Mouse (Mus musculus) kidney, adult 11 months (tissue): ENCODE results near the gene Sar1b.
"Not testable (repeated sequence)": the region's sequence is repeated elsewhere in the genome, so short reads cannot be mapped to it uniquely, and the experiment has no call there.

Experiments used
- DNase-seq: peaks from one replicate; pipeline ENCODE4 v3.0.0; 2022

Sar1b gene

DNA sequence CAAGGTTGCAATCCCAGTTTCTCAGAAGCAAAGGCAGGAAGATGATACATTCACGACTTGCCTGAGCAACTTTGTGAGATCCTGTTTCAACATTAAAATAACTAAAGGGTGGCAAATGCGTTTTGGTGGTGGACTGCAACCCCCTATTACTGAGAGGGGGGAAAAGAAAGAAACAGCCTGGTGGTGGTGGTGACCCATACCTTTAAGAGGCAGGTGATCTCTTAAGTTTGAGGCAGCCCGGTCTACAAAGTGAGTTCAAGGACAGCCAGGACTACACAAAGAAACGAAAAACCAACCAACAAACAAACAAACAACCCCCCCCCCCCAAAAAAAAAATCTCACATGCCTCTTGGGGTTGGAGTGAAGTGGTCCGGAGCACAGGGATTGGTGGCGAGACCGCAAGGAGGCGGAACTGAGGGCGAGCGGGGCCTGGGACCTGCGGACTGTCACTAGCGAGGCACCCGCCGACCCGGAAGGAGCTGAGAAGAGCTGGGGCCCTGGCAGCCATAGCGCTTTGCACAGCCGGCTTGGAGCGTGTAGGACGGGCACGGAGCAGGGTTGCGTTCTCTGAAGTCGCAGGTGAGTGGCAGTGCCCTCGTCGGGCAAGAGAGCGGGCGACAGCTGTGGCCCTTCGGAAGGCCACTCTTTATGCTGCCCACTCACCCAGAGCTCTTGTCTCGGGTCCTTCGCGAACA is at the start of gene Sar1b, which contains the start of gene Sec24a:
Gene Sar1b (plus strand): TSS at position 475 of the 695 bp plus-strand sequence.
Gene Sec24a (minus strand): TSS at position 422 of the 695 bp plus-strand sequence.
- peak; percentile 74 for DNase-seq

DNA sequence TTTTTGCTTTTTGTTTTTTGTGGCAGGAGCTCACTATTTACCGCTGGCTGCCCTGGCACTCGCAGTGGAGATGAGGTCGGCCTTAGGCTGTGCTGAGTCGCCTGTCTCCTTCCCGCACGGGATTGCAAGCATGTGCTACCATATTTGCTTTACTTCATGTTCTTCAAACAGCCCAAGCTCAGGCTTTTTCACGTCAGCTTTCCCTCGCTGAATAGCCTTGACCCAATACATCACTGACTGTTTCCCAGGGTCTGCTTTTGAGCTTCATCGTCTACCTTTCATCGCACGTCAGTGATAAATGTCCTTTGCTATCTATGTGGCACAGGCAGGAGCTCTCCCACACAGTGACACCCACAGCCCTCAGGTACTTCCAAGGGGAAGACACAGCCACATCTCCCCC is 42.4 kb upstream of the Sar1b start:
- no peak for DNase-seq

DNA sequence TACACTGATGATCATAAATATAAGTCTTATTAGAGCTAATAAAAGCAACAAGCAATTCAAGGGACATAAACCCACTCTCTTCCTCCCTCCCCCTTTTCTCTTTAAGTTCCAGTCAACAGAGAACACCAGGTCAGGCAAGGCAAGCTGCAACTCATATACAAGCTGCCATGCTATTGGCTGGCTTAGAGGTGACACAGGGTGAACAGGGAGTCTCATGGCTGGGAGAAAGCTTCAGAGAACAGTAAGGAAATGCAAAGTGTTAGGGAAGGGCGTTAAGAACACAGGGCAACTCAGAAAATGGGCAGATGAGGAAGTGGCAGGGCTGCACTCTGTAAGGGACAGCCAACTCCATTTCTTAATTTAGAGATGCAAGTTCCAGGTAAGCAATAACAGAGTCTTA is 30.6 kb upstream of the Sar1b start:
- no peak for DNase-seq

DNA sequence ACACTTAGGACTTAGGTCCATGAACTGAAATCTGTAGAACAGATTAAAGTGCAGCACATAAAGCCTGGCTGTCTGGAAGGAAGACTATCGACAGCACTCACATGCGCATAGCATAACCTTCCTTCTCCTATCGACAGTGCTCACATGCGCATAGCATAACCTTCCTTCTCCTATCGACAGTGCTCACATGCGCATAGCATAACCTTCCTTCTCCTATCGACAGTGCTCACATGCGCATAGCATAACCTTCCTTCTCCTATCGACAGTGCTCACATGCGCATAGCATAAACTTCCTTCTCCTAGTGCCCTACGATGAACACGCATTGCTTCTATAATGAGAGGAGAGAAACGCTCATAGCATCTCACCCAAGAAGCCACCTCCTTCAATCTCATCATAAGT is 29.3 kb upstream of the Sar1b start:
- DNase-seq, result not testable (repeated sequence)

DNA sequence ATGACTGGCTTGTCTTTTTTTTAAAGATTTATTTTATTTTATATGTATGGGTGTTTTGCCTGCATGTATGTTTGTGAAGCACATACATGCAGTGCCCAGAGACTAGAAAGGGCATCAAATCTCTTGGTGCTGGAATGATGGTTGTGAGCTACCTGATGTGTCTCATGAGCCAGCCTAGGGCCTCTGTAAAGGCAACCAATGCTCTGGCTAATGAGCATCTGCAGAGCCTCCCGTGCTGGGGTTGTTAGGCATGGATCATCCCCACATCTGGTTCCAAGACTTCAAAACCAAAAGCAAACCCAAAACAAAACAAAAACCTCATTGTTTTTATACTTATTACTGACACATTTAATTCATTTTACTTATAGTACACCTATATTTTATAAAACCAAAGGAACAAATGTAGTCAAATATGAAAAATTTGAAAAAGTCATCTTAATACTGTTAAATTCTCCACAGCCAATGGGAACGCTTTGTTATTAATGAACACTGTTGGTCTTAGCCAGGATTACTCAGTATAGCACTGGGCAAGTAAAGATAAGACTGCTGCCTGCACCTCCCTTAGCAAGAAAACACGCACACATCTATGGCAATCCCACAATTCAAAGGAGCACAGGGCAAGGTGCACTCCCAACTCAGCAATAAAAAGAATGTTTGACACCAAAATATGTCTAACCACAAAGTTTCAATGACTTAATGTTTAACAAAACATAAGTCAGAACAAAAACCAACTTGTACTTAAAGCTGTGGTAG is 24.7 kb upstream of the Sar1b start:
- DNase-seq, result no peak

DNA sequence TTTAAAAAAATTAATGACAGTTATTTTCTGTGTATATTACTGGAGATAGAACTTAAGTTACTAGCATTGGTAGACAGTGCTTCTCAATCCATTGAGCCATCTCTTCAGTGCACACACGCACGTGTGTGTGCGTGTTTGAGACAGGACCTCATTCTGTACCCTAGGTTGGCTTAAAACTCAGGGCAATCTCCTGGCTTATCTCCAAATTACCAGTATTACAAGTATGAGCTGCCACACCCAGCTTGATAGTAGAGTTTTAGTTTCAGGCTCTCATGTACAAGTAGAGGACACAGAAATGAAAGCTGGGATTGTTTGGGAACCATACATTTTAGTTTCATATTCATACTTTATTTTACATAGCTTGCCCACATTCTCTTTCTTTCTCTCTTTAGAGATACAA is 22.8 kb upstream of the Sar1b start:
- no peak for DNase-seq

DNA sequence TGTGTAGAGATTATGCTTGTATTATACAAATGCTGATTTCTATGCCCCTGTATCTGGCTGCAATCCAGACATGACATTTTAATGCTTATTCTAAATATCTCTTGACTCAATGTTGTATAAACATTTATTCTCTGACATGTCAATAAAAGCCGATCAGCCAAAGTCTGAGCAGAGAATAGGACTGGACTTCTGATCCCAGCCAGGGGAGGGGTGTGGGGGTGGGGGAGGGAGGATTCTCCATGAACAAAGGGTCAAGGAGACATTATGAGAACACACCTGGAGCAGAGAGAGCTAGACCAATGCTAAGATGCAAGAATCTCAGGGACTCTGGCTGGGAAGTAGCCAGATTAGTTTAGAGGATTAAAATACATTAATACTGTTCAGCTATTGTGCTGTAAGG is 17.4 kb upstream of the Sar1b start:
- no peak for DNase-seq

DNA sequence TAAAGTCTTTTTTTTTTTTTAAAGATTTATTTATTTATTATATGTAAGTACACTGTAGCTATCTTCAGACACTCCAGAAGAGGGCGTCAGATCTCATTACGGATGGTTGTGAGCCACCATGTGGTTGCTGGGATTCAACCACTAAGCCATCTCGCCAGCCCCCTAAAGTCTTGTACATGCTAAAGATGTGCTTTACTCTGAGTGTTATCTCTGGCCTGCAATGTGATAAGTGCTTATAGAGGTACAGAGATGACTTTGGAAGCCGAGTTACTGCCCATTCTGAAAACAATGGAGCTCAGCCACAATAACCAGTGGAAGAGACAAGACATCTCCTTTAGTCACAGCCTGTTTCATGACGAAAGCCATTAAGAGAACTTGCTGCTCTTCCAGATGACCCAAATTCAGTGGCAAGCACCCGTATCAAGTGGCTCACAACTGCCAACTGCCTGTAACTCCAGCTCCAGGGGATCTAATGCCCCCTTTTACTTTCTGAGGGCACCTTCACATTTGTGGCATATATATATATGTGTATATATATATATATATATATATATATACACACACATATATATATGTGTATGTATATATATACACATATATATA is 11.8 kb upstream of the Sar1b start:
- not testable (repeated sequence) for DNase-seq

DNA sequence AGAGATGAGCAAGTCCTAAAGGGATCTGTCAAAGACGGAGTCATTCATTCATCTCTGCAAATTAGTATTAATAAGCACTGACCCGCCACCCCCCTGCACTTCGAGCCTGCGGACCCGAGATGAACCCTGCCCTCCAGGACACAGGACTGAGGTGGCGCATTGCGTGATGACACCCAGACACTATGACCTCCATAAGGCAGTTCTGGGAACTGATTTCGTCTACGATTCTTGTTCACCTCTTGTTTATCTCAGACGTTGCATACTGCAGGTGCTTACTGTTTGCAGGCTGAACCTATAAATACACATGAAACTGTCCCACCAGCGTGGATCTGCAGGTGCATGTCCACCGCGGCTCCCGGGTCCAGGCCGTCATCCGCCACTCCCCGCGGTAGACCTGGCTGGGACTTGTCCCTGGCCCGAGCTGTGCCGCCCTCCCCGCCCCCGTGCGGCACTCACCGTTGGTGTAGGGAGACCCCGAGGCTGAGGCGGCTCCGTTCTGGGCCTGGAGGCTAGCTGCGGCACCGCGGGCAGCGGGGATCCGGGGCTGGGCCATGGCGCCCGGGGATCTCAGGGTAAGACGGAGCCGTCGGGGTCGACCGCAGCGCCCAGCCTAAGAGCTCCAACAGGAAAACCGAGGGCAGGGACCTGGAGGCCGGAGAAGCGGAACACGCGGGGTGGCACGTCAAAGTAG is 7.7 kb upstream of the Sar1b start:
- DNase-seq, result peak; percentile 35

DNA sequence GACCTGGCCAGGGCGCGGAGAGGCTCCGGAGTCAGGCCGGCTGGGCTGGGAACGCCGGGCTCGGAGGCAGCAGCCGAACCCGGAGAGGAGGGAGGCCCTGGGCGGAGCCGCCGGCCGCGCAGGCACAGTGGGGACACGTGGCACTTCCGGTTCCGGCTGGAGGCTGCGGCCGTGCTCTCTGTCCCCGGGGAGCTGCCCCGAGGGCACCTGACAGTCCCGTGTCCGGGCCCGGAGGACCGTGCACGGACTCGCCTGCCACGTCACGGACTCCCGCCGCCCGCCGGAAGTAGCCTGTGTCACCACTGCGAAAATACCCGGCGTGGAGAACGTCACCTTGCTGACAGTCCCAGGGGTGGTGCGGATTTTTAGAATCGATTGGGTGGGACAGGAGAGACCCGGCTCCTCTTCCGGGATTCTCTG is 7.1 kb upstream of the Sar1b start:
- DNase-seq, result peak; percentile 94

DNA sequence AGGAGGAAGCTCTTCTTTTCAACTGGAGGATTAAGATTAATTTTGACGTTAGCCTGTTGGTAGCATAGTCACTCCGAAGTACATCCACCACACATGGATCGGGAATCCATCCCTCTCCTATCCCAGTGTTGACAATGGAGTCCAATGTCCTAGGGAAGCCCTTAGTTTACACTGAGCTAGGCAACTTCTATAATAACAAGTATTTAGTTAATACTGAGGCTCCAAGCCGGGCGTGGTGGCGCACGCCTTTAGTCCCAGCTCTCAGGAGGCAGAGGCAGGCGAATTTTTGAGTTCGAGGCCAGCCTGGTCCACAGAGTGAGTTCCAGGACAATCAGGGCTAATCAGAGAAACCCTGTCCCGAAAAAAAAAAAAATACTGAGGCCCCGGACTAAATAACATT is 6.5 kb upstream of the Sar1b start:
- no peak for DNase-seq

DNA sequence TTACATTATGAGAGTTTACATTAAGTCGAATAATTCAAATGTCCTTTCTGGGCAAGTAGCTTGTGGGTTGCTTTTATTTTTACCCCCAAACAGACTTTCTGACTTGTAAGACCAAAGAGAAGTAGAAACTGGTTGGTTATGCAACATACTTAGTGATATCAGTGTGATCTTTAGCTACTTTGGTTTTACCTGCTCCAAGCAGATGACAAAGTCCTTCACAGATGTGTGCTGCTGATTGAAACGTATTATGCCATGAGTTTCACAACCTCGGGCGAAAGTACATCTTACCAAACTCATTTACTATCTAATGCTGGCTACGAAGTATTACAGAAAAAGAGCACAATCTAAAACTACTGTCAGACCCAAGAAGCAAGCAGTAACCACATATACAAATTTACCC is 5.9 kb upstream of the Sar1b start:
- no peak for DNase-seq

DNA sequence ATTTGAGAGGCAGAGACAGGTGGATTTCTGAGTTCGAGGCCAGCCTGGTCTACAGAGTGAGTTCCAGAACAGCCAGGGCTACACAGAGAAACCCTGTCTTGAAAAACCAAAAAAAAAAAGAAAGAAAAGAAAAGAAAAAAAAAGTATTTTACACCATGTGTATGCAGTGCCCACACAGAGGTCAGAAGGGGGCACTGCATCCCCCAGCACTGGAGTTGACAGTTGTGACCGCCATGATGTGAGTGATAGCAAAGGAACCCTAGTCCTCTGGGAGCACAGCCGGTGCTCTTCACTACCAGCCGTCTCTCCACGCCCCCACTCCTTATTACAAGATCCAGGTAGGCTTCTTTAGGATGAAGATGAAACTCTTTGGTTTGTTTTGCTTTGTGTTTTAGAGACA is 5.3 kb upstream of the Sar1b start:
- not testable (repeated sequence) for DNase-seq

DNA sequence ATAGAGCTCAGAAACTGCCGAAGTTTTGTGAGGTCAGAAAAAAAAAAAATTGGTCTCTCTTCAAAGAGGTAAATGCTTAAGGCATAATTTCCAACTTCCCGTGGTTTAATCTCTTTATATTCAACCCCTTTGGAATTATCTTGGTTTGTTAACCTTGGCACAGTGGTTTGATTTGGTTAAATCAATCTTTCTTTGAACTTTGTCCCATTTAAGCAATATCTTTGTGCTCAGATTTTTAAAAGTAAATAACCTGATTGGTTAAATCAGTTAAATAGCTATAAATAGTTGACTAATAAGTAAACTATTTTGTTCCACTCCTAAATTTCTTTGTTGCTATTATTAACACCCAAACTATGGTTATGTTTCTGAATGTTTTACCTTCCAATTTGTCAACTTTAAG is 4.2 kb upstream of the Sar1b start:
- DNase-seq, result no peak

DNA sequence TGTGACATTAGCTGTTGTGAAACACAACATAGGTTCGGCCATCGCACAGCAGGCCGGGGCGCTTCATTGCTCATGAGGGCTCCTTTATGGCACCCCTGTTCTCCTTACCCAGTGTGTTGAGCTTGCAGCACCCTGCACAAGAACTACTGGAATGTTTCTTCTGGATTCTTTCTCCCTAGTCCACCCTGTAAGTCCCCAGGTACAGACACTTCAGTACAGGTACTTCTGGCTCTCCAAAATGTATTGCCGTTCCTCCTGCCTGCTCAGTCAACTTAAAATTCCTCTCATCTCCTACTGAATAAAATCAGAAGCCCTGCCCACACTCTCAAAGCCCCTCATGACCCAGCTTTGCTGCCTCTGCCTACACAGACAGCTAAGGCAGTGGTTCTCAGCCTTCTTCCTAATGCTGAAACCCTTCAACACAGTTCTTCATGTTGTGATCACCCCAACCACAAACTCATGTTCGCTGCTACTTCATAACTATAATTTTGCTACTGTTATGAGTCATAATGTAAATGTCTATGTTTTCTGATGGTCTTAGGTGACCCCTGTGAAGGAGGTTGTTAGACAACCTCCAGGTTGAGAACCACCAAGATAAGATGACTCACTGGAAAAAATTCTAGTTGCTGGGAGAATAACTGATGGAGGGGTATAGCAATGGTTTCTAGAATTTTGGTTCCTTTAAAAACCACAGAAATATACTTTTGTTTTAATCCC is 3.4 kb upstream of the Sar1b start:
- DNase-seq, result no peak

DNA sequence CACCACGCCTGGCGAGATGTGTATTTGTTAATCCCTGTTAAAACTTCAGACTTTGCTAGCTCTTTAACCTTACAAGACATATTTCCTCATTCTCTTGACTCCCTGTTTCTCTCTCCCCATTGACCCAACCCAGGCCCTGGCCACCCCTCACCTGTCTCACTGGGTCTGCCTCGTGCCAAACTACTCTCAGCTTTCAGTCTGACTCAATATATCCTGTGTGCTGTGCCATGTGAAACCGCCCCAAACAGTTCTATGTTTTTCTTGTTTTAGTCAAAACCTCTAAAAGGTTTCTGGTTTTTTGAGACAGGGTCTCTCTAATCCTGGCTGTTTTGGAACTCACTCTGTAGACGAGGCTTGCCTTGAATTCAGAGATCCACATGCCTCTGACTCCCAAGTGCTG is 2.2 kb upstream of the Sar1b start:
- DNase-seq, result no peak

DNA sequence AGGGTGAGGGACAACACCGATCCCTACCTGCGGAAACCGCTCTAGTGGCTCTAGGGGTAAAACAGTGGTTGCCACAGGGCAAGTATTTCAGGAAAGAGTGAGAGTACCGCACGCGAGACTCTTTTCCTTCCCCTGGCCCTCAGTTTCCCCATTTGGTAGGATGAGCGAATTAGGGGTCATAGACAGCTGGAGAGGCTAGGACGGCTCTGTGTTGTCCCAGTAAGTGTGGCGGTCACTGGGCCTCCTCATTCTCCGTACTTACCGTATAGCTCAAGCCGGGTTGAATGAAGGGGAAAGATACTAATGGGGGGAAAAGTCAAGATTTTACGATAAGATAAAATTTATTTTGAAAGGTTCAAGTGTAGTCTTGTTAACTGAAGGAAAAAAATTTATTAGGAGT is 468 bp downstream of the Sar1b start:
- no peak for DNase-seq

DNA sequence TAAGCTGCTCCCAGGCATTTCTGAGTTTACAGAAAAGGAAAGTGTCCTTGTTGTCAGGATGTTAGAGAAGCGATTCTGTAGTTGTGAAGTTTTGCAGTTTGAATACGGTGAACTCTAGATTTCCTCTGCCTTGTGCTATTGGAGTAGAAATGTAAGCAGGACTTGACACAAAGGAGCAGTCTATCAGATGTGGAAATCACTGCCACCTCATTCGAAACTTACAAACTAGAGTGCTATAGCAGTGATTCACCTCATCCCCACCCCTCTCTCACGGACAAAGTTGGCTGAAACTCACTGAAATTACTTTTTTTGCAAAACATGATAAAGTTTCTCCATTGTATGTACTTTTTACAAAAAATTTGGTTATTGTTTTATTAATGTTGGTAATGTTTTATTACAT is 1.3 kb downstream of the Sar1b start:
- no peak for DNase-seq

DNA sequence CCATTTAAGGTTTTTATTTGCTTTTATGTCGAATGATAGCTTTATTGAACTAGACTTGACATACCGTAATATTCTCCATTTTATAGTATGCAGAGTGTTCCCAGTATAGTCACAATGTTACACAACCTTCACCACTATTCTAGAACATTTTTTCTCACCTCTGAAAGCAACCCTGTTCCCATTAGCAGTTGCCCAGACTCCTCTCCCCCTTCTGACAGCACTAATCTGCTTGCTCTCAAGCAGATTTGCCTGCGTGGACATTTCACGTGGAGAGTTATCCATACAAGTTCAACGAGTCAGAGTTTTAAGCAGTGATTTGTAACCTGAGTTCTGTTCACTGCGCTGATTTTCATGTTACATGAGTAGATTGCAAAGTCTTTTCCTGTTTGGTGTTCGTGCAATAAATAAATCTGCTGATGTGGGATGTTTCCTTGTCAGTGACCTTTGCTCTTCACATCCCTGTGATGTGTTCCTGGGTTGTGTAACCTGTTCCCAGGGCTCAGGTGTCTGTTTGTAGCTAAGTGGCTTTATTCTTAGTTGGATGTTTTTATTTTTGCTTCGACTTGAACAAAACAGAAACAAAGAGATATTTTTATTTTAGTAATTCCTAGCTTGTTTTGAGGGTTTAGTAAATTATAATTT is 4.2 kb downstream of the Sar1b start:
- peak; percentile 64 for DNase-seq

DNA sequence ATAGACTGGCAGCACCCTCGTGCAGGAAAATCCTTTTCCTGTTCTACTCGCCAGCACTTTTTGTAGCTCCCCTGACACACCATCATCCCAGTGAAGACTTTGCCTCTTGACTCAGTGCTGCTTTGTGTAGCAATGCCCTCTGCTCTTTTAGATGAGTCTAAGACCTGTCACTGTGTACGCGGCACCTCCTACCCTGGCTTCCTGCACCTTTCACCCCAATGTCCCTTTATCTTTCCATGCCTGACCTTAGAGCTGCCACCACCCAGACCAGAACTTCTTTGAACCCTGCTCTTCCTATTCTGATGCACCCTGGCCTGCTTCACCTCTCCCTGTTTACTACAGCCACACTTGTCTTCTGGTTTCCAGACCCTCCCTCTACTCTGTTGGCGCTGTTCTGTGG is 4.8 kb downstream of the Sar1b start:
- DNase-seq, result peak; percentile 16

DNA sequence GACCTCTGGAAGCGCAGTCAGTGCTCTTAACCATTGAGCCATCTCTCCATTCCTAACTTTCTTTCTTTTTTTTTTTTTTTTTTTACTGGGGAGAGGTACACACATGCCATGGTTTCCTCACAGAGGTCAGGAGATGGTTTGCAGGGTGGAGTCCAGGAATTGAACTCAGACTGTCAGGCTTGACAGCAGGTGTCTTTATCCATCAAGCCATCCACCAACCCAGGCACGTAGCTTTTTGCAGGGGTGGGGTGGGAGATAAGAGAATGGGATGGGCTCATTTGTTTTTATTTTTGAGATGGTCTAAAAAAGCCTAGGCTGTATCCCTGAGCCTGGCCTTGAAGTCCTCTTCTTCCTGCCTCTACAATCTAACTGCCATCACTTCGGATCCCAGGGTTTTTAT is 12.0 kb downstream of the Sar1b start:
- no peak for DNase-seq

DNA sequence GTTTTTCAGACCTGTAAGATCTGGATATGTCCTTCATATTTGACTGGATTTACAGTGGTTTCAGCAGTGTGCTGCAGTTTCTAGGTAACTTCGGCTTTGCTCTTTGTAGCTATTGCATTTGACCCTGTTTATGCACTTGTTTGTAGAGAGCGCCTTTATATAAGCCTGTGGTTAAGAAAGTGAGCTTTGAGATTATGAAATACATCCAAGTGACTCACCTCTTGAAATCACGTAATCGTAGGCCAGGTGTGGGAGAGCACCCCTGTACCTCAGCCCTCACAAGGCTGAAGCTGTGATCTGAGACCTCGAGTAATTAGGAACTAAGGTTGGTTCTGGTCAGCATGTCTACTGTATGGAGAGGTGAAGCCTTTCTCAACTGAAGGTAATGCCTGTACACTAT is 14.0 kb downstream of the Sar1b start:
- DNase-seq, result no peak
